Mouse (Mus musculus): ENCODE results near the gene Ttc32.

DNA sequence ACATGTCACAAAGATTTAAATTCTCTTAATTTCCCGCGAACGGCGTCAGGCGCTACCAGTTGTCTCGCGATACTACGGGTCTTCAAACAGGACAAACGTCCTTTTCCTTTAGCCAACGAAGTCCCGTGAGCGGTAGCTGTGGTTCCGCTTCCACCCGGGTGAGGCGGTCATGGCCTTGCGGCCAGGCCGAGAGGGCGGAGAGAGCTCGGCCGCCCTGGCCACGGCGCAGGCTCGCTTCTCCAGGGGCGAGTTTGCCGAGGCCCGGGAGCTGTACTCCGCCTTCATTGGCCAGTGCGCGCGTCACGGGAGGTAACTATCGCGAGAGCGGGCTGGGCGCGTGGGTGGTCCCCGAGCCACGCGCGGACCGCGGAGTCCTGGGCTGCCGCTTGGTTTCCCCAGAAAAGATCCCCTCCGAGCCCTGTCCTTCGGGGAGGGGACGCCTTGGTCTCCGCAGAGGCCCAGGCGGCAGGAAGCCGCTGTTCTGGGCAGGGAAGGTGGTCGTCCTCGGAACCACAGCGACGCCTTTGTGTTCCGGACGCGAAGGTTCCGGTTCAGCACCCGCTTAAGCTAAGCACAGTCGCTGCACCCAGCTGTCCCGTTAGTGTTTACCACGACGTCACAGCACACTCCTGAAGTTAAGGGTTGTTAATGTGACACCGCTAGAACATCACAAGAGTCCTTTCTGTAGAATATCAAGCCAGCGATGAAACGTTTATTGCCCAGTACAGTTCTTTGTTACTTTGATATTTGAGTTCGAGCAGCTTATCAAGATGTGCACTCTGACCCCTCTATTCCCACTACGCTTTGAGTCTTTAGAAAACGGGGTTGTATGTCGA, at the start of gene Ttc32:
- peak; percentile 34 for TF ChIP-seq CTCF (IDR thresholded peaks at IDR 0.05; ENCODE audit: low read depth)
- peak; percentile 99 for TF ChIP-seq EP300 (optimal IDR thresholded peaks at IDR 0.05)

Data from stomach, postnatal 0 days (tissue).